Mouse (Mus musculus) limb, embryonic 12.5 days (tissue): ENCODE results near the gene Adamtsl3. TPM values are rescaled to one million over a fixed set of nuclear protein-coding genes. Genes with fewer than 3 reads are reported as not detected.

ENCODE experiments used
- ATAC-seq: fragments of 200-750 bp; cut with Nextera tagmentation; 2 replicates; pipeline ENCODE4 v1.8.0; 2017; ENCODE audit warnings: low read depth, moderate TSS enrichment; ENCODE audit not compliant: insufficient number of reproducible peaks, insufficient read depth, low FRiP score, low TSS enrichment
- H3K27ac ChIP-seq: fragments of 300-500 bp; sonication (generic); 2 replicates; pipeline ENCODE4 v1.5.1; 2016; ENCODE audit warnings: mild to moderate bottlenecking, moderate library complexity
- H3K27me3 ChIP-seq: fragments of 300-500 bp; sonication (generic); 2 replicates; pipeline ENCODE4 v1.6.1; 2016; ENCODE audit warnings: mild to moderate bottlenecking, moderate library complexity
- H3K36me3 ChIP-seq: fragments of 300-500 bp; sonication (generic); 2 replicates; pipeline ENCODE4 v1.6.1; 2016; ENCODE audit warnings: mild to moderate bottlenecking, moderate library complexity
- H3K4me1 ChIP-seq: fragments of 300-500 bp; sonication (generic); replicated peaks from 2 replicates; pipeline ENCODE4 v1.6.1; 2016
- H3K4me2 ChIP-seq: fragments of 300-500 bp; sonication (generic); 2 replicates; pipeline ENCODE4 v1.6.1; 2016; ENCODE audit warnings: mild to moderate bottlenecking, moderate library complexity
- H3K4me3 ChIP-seq: fragments of 300-500 bp; sonication (generic); replicated peaks from 2 replicates; pipeline ENCODE4 v1.5.1; 2016; ENCODE audit warnings: mild to moderate bottlenecking
- H3K9ac ChIP-seq: fragments of 300-500 bp; sonication (generic); replicated peaks from 2 replicates; pipeline ENCODE4 v1.6.1; 2016; ENCODE audit warnings: mild to moderate bottlenecking, moderate library complexity
- H3K9me3 ChIP-seq: fragments of 300-500 bp; sonication (generic); 2 replicates; pipeline ENCODE4 v1.6.1; 2016; ENCODE audit warnings: mild to moderate bottlenecking, moderate library complexity
- WGBS: fragments of 180-500 bp; shearing (Covaris S2); methylation state at CpG from one replicate; pipeline ENCODE4 v1.1.7; 2016; 5-methylcytosine and 5-hydroxymethylcytosine counted together
- polyA plus RNA-seq: library from polyadenylated mRNA; unstranded; fragments of >200 nt; fragmentation: Nextera tagmentation; extraction: Ambion mirVana; gene quantifications from 2 replicates; pipeline ENCODE4 v1.2.1, GENCODE M21; 2016

The Adamtsl3 gene
- polyA plus RNA-seq, 1 experiment from 2014 or later = 5.5 TPM

- WGBS = 93% methylated on average over 4 of the region's 4 CpGs
- H3K27me3 ChIP-seq = no peaks in the 10 kb centered on the region
- no peak overlapping the region for H3K9ac ChIP-seq
- H3K4me1 ChIP-seq = peaks cover 18% of the 10 kb centered on the region; the same call in 1 of the 2 replicates
- H3K4me2 ChIP-seq = no peak overlapping the region
- H3K4me3 ChIP-seq = no peak overlapping the region
- no peak for ATAC-seq
- H3K27ac ChIP-seq = no peak overlapping the region
- no peaks in the 10 kb centered on the region for H3K36me3 ChIP-seq
- H3K9me3 ChIP-seq = no peaks in the 10 kb centered on the region
Observed at GRCm38 (mm10) chr7:82360186-82360585, 24.7 kb downstream of the Adamtsl3 start.

GRCm38 (mm10) chr7:82361127-82361526 is 25.6 kb downstream of the Adamtsl3 start:
- Histone ChIP-seq H3K9ac (no peak overlapping the region), H3K4me1 (peaks cover 18% of the 10 kb centered on the region; the same call in 1 of the 2 replicates), H3K4me3 (no peak overlapping the region), H3K27me3 (no peaks in the 10 kb centered on the region), H3K36me3 (no peaks in the 10 kb centered on the region), H3K4me2 (no peak overlapping the region), H3K9me3 (no peaks in the 10 kb centered on the region), H3K27ac (no peak overlapping the region)
- no peak for ATAC-seq
- WGBS = 56% methylated on average over 5 of the region's 5 CpGs

GRCm38 (mm10) chr7:82364567-82364966 is 29.1 kb downstream of the Adamtsl3 start:
- peaks cover 29% of the 10 kb centered on the region for H3K4me1 ChIP-seq
- WGBS = 78% methylated on average over 3 of the region's 3 CpGs
- ATAC-seq = no peak
- H3K36me3 ChIP-seq = no peaks in the 10 kb centered on the region
- H3K4me3 ChIP-seq = no peak overlapping the region
- H3K9ac ChIP-seq = no peak overlapping the region
- no peak overlapping the region for H3K27ac ChIP-seq
- H3K4me2 ChIP-seq = no peak overlapping the region
- H3K9me3 ChIP-seq = no peaks in the 10 kb centered on the region
- H3K27me3 ChIP-seq = no peaks in the 10 kb centered on the region

GRCm38 (mm10) chr7:82366056-82366455 is 30.6 kb downstream of the Adamtsl3 start:
- Histone ChIP-seq H3K4me3 (no peak overlapping the region), H3K4me1 (peaks cover 23% of the 10 kb centered on the region), H3K36me3 (no peaks in the 10 kb centered on the region), H3K9ac (no peak overlapping the region), H3K27me3 (no peaks in the 10 kb centered on the region), H3K27ac (no peak overlapping the region), H3K4me2 (no peak overlapping the region), H3K9me3 (no peaks in the 10 kb centered on the region)
- no peak for ATAC-seq
- 80% methylated on average over 4 of the region's 4 CpGs for WGBS

- ATAC-seq = no peak
- Histone ChIP-seq H3K27me3 (no peaks in the 10 kb centered on the region), H3K9ac (no peak overlapping the region), H3K4me3 (no peak overlapping the region), H3K36me3 (no peaks in the 10 kb centered on the region), H3K4me1 (peaks cover 19% of the 10 kb centered on the region), H3K27ac (no peak overlapping the region), H3K9me3 (no peaks in the 10 kb centered on the region), H3K4me2 (no peak overlapping the region)
- 84% methylated on average over 5 of the region's 5 CpGs for WGBS
Observed at GRCm38 (mm10) chr7:82366471-82366870, 31.0 kb downstream of the Adamtsl3 start.

- no peaks in the 10 kb centered on the region for H3K36me3 ChIP-seq
- peak overlapping the region; percentile 69 for H3K27ac ChIP-seq
- H3K4me2 ChIP-seq = no peak overlapping the region
- no peaks in the 10 kb centered on the region for H3K9me3 ChIP-seq
- no peak for ATAC-seq
- no peak overlapping the region for H3K4me3 ChIP-seq
- H3K27me3 ChIP-seq = no peaks in the 10 kb centered on the region
- H3K4me1 ChIP-seq = peaks cover 19% of the 10 kb centered on the region
- WGBS = 6% methylated on average over 2 of the region's 2 CpGs
- no peak overlapping the region for H3K9ac ChIP-seq
Observed at GRCm38 (mm10) chr7:82368047-82368446, 32.6 kb downstream of the Adamtsl3 start.

GRCm38 (mm10) chr7:82370132-82370531 is 34.6 kb downstream of the Adamtsl3 start:
- no peak overlapping the region for H3K9ac ChIP-seq
- no peak overlapping the region for H3K27ac ChIP-seq
- H3K4me2 ChIP-seq = no peak overlapping the region
- no peaks in the 10 kb centered on the region for H3K27me3 ChIP-seq
- no peak for ATAC-seq
- H3K36me3 ChIP-seq = no peaks in the 10 kb centered on the region
- no peak overlapping the region for H3K4me3 ChIP-seq
- H3K4me1 ChIP-seq = peaks cover 13% of the 10 kb centered on the region
- H3K9me3 ChIP-seq = no peaks in the 10 kb centered on the region
- 82% methylated on average over 8 of the region's 8 CpGs for WGBS

- WGBS = 79% methylated on average over 3 of the region's 3 CpGs
- no peaks in the 10 kb centered on the region for H3K27me3 ChIP-seq
- no peak for ATAC-seq
Observed at GRCm38 (mm10) chr7:82371411-82371810, 35.9 kb downstream of the Adamtsl3 start.

GRCm38 (mm10) chr7:82378311-82378710 is 42.8 kb downstream of the Adamtsl3 start:
- no peak overlapping the region for H3K27ac ChIP-seq
- no peak for ATAC-seq
- H3K9ac ChIP-seq = no peak overlapping the region
- H3K36me3 ChIP-seq = no peaks in the 10 kb centered on the region
- no peak overlapping the region for H3K4me2 ChIP-seq
- no peaks in the 10 kb centered on the region for H3K9me3 ChIP-seq
- peaks cover 22% of the 10 kb centered on the region for H3K4me1 ChIP-seq
- WGBS = 96% methylated on average over 1 of the region's 1 CpGs
- no peak overlapping the region for H3K4me3 ChIP-seq
- H3K27me3 ChIP-seq = no peaks in the 10 kb centered on the region

More at GRCm38 (mm10) chr7:82371411-82371810, 35.9 kb downstream of the Adamtsl3 start:
- Histone ChIP-seq H3K9ac (no peak overlapping the region), H3K36me3 (no peaks in the 10 kb centered on the region), H3K4me3 (no peak overlapping the region), H3K9me3 (no peaks in the 10 kb centered on the region), H3K4me1 (peaks cover 13% of the 10 kb centered on the region), H3K4me2 (no peak overlapping the region), H3K27ac (no peak overlapping the region)

GRCm38 (mm10) chr7:82379765-82380164 is 44.3 kb downstream of the Adamtsl3 start:
- no peak overlapping the region for H3K9ac ChIP-seq
- H3K4me3 ChIP-seq = no peak overlapping the region
- no peaks in the 10 kb centered on the region for H3K27me3 ChIP-seq
- no peak for ATAC-seq
- no peaks in the 10 kb centered on the region for H3K9me3 ChIP-seq
- H3K36me3 ChIP-seq = no peaks in the 10 kb centered on the region
- no peak overlapping the region for H3K27ac ChIP-seq
- no peak overlapping the region for H3K4me2 ChIP-seq
- 69% methylated on average over 7 of the region's 7 CpGs for WGBS
- peaks cover 30% of the 10 kb centered on the region for H3K4me1 ChIP-seq

- WGBS = 19% methylated on average over 4 of the region's 4 CpGs
- Histone ChIP-seq H3K9me3 (no peaks in the 10 kb centered on the region), H3K27me3 (no peaks in the 10 kb centered on the region), H3K4me2 (no peak overlapping the region), H3K4me3 (no peak overlapping the region), H3K27ac (peak overlapping the region; percentile 84), H3K9ac (no peak overlapping the region), H3K4me1 (peaks cover 30% of the 10 kb centered on the region), H3K36me3 (no peaks in the 10 kb centered on the region)
- ATAC-seq = peak; percentile 90
Observed at GRCm38 (mm10) chr7:82382843-82383535, 47.5 kb downstream of the Adamtsl3 start.

GRCm38 (mm10) chr7:82383536-82383848 is 48.0 kb downstream of the Adamtsl3 start:
- no peaks in the 10 kb centered on the region for H3K27me3 ChIP-seq
- no peak overlapping the region for H3K9ac ChIP-seq
- no peak overlapping the region for H3K4me3 ChIP-seq
- no peak overlapping the region for H3K4me2 ChIP-seq
- peak overlapping the region; percentile 84 for H3K27ac ChIP-seq
- no peaks in the 10 kb centered on the region for H3K36me3 ChIP-seq
- 12% methylated on average over 3 of the region's 3 CpGs for WGBS
- peaks cover 30% of the 10 kb centered on the region for H3K4me1 ChIP-seq
- peak; percentile 44; the same call in 1 of the 2 replicates for ATAC-seq
- H3K9me3 ChIP-seq = no peaks in the 10 kb centered on the region
